Mouse (Mus musculus): Measurements from ENCODE around the gene Uaca.

- TF ChIP-seq POLR2A (IDR thresholded peaks at IDR 0.05; ENCODE audit: insufficient read depth, low read depth, low read length) (no peak), CTCF (IDR thresholded peaks at IDR 0.05) (no peak)
Measured at GRCm38 (mm10) chr9:60912266-60912665, 117.9 kb downstream of the Uaca start.

Data from heart, adult 2 months (tissue).